Mouse (Mus musculus) limb, embryonic 14.5 days (tissue): ENCODE results near the gene Creld2. TPM values are rescaled to one million over a fixed set of nuclear protein-coding genes. Genes with fewer than 3 reads are reported as not detected.

Experiments used
- ATAC-seq: fragments of 200-750 bp; cut with Nextera tagmentation; 2 replicates; pipeline ENCODE4 v1.8.0; 2017; ENCODE audit warnings: low read depth, moderate number of reproducible peaks, moderate TSS enrichment; ENCODE audit not compliant: low FRiP score
- DNase-seq: peaks from one replicate; pipeline ENCODE4 v3.0.0-alpha.2; 2015; ENCODE audit warnings: low spot score
- H3K27ac ChIP-seq: fragments of 300-500 bp; sonication (generic); replicated peaks from 2 replicates; pipeline ENCODE4 v1.5.1; 2014; ENCODE audit warnings: low read depth, mild to moderate bottlenecking, low read length, moderate library complexity, mixed read lengths
- H3K27me3 ChIP-seq: fragments of 300-500 bp; sonication (generic); 2 replicates; pipeline ENCODE4 v1.6.1; 2014; ENCODE audit warnings: low read length, mixed read lengths; ENCODE audit not compliant: control insufficient read depth, insufficient read depth
- H3K36me3 ChIP-seq: fragments of 300-500 bp; sonication (generic); 2 replicates; pipeline ENCODE4 v1.6.1; 2014; ENCODE audit warnings: mild to moderate bottlenecking, low read length, moderate library complexity, mixed read lengths; ENCODE audit not compliant: control insufficient read depth, insufficient read depth
- H3K4me1 ChIP-seq: fragments of 300-500 bp; sonication (generic); 2 replicates; pipeline ENCODE4 v1.6.1; 2014; ENCODE audit warnings: antibody characterized with exemption, low read length, mixed read lengths; ENCODE audit not compliant: control insufficient read depth, insufficient read depth
- H3K4me2 ChIP-seq: fragments of 300-500 bp; sonication (generic); replicated peaks from 2 replicates; pipeline ENCODE4 v1.6.1; 2014; ENCODE audit warnings: low read depth, mild to moderate bottlenecking, low read length, moderate library complexity; ENCODE audit not compliant: severe bottlenecking
- H3K4me3 ChIP-seq: fragments of 300-500 bp; sonication (generic); replicated peaks from 2 replicates; pipeline ENCODE4 v1.5.1; 2014; ENCODE audit warnings: low read length
- H3K9ac ChIP-seq: fragments of 300-500 bp; sonication (generic); 2 replicates; pipeline ENCODE4 v1.6.1; 2014; ENCODE audit warnings: mild to moderate bottlenecking, low read depth, low read length, moderate library complexity; ENCODE audit not compliant: severe bottlenecking
- H3K9me3 ChIP-seq: fragments of 300-500 bp; sonication (generic); 2 replicates; pipeline ENCODE4 v1.6.1; 2016; ENCODE audit warnings: low read length; ENCODE audit not compliant: control insufficient read depth
- POLR2A ChIP-seq: fragments of 200-500 bp; IDR thresholded peaks from 2 replicates; pipeline ENCODE4 v1.8.0; 2012; ENCODE audit warnings: inconsistent platforms, mild to moderate bottlenecking, moderate library complexity, borderline replicate concordance; ENCODE audit not compliant: insufficient read depth, insufficient read length; ENCODE audit errors: extremely low read depth
- WGBS: fragments of 180-500 bp; shearing (Covaris S2); extraction: QIAGEN DNeasy Blood & Tissue Kit; methylation state at CpG from one replicate; pipeline ENCODE4 v1.1.7; 2014; 5-methylcytosine and 5-hydroxymethylcytosine counted together
- polyA plus RNA-seq, 2 experiments: library from polyadenylated mRNA; depleted of rRNA in 1 of 2; stranded (reverse) in 1 of 2; unstranded in 1 of 2; fragments of >200 nt; fragmentation: Nextera tagmentation in 1 of 2; extraction: Ambion mirVana in 1 of 2; gene quantifications; 2 replicates each; pipeline versions ENCODE4 v1.2.1 to v1.2.3; 2012 to 2014

The Creld2 gene
- polyA plus RNA-seq, 2 experiments, result 79.1 to 85.9 TPM

GRCm38 (mm10) chr15:88862881-88863694, 43.6 kb downstream of the Creld2 start:
- DNase-seq, result no peak
- no peak for ATAC-seq
- Histone ChIP-seq H3K4me1 (peaks cover 28% of the 10 kb centered on the region), H3K27me3 (no peaks in the 10 kb centered on the region), H3K4me2 (peak overlapping the region; percentile 93), H3K27ac (peak overlapping the region; percentile 94; the same call in 1 of the 2 replicates), H3K36me3 (peaks cover 26% of the 10 kb centered on the region), H3K4me3 (peak overlapping the region; percentile 70), H3K9me3 (no peaks in the 10 kb centered on the region), H3K9ac (peak overlapping the region; percentile 75)
- TF ChIP-seq POLR2A, result no peak
- WGBS, result under 1% methylated on average over 83 of the region's 98 CpGs

GRCm38 (mm10) chr15:88863695-88864231, 44.3 kb downstream of the Creld2 start:
- H3K9ac ChIP-seq, result peak overlapping the region; percentile 75
- peak; percentile 87 for ATAC-seq
- peak overlapping the region; percentile 63 for H3K27ac ChIP-seq
- peak overlapping the region; percentile 70 for H3K4me3 ChIP-seq
- no peak for TF ChIP-seq POLR2A
- WGBS, result 0% methylated on average over 19 of the region's 39 CpGs
- H3K36me3 ChIP-seq, result peaks cover 26% of the 10 kb centered on the region
- peak overlapping the region; percentile 93 for H3K4me2 ChIP-seq
- no peaks in the 10 kb centered on the region for H3K27me3 ChIP-seq
- H3K9me3 ChIP-seq, result no peaks in the 10 kb centered on the region
- peaks cover 28% of the 10 kb centered on the region for H3K4me1 ChIP-seq
- DNase-seq, result peak; percentile 97

- ATAC-seq, result no peak; the same call in 1 of the 2 replicates
These were observed 45.0 kb downstream of the Creld2 start for GRCm38 (mm10) chr15:88864270-88865030.

GRCm38 (mm10) chr15:88865061-88865460, 45.6 kb downstream of the Creld2 start:
- H3K9me3 ChIP-seq, result no peaks in the 10 kb centered on the region
- TF ChIP-seq POLR2A, result no peak
- H3K9ac ChIP-seq, result no peak overlapping the region
- peak overlapping the region; percentile 93 for H3K4me2 ChIP-seq
- H3K4me3 ChIP-seq, result no peak overlapping the region
- DNase-seq (no peak), ATAC-seq (no peak)
- H3K4me1 ChIP-seq, result peaks cover 28% of the 10 kb centered on the region
- peaks cover 26% of the 10 kb centered on the region for H3K36me3 ChIP-seq
- H3K27ac ChIP-seq, result no peak overlapping the region; the same call in 1 of the 2 replicates
- no peaks in the 10 kb centered on the region for H3K27me3 ChIP-seq
- 77% methylated on average over 14 of the region's 14 CpGs for WGBS

More at GRCm38 (mm10) chr15:88864270-88865030, 45.0 kb downstream of the Creld2 start:
- TF ChIP-seq POLR2A, result no peak
- DNase-seq, result no peak
- no peaks in the 10 kb centered on the region for H3K9me3 ChIP-seq
- H3K27me3 ChIP-seq, result no peaks in the 10 kb centered on the region
- peak overlapping the region; percentile 75; the same call in 1 of the 2 replicates for H3K9ac ChIP-seq
- peaks cover 26% of the 10 kb centered on the region for H3K36me3 ChIP-seq
- H3K4me2 ChIP-seq, result peak overlapping the region; percentile 93
- peak overlapping the region; percentile 70 for H3K4me3 ChIP-seq
- WGBS, result 45% methylated on average over 22 of the region's 22 CpGs
- peaks cover 28% of the 10 kb centered on the region for H3K4me1 ChIP-seq
- H3K27ac ChIP-seq, result peak overlapping the region; percentile 63
